Mouse (Mus musculus): ENCODE data around the gene Smim5.

- TF ChIP-seq USF1 (IDR thresholded peaks at IDR 0.05; ENCODE audit: low read depth) (no peak), POLR2A (IDR thresholded peaks at IDR 0.05; ENCODE audit: insufficient read length, low read depth) (no peak)
Measured at GRCm38 (mm10) chr11:115933747-115934110, 34.0 kb downstream of the Smim5 start.
